Mouse (Mus musculus) MEL-GATA-1-ER (cell line): ENCODE measurements around the gene Mnt.
"Not testable (repeated sequence)": the region's sequence is repeated elsewhere in the genome, so short reads cannot be mapped to it uniquely, and the experiment has no call there.

Source experiments
- DNase-seq: peaks from one replicate; pipeline ENCODE4 v3.0.0-alpha.2; 2012; ENCODE audit warnings: low read depth; ENCODE audit errors: extremely low read depth

Mnt gene

DNA sequence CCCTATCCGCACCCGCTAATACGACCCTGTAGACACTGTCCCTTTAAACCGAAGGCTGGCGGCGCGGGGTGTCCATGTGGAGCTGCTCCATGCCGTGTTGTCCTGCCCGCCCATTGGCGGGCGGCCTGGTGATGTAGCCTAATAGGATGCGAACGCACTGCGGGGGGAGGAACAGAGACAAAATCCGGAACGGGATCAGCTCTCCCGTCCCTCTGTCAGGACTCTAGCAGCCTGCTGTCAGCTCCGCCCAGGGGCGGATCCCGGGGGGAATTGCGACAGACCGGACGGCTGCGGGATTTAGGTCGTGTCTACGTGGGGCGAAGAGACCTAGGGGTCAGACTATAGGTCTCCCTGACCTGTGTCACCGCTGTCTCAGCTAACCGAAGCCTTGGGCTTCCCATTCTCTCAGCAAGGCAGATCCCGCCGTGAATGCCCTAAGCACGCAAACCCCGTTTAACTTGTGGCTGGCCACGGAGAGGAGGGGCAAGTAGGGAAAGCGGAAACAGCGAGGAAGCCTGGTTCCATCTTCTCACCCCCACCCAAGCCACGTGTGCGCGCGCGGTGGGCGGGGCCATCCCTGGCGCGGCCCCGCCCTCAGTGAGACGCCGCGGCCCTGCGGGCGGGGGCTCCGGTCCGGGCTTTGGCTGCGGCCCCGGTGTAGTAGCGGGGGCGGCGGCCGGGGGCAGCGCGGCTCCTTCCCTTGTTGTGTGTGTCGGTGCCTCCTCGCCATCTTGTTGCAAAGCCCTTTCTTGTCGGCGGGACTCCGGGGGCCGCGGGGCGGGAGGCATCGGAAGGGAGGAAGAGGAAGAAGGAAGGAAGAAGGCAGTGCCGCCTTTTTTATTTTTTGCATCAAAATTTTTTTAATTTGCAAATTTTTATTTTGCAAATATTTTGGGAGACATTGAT lies at the start of gene Mnt:
TSS of gene Mnt (plus strand) at position 665 of the 906 bp plus-strand sequence.
- DNase-seq = peak; percentile 97

DNA sequence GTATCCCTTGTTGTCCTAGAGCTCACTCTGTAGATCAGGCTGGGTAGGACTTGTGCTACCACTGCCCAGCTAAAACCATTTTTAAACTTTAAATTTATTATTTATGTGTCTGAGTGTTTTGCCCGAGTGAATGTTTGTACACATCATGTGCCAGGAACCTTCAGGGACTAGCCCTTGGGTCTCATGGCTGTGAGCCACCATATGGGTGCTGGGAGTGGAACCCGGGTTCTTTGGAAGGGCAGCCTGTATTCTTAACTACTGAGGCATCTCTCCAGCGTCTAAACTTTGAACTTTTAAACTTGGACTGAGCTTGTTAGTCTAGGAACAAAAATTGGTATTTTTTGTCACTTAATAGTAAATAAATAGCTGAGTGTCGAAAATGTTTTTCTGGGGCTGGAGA lies 37.8 kb upstream of the Mnt start:
- DNase-seq = no peak

DNA sequence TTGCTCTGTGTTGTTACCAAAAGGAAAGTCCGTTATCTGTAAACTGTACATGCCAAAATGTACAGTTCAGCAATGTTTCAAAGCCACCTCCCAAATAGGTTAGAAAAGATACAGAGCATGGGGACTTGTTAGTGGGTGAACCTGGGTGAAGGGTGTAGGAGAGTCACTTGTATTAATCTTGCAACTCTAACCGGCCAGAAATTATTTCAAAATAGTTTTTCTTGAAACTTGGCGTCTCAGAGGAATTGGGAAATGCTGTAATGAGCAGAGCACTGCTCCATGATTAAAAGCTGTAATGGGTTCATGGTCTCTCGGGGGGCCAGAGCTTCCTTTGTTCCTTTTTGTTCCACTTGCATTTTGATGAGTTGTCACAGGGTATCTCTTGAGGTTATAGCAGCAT lies 30.1 kb upstream of the Mnt start:
- DNase-seq = no peak

DNA sequence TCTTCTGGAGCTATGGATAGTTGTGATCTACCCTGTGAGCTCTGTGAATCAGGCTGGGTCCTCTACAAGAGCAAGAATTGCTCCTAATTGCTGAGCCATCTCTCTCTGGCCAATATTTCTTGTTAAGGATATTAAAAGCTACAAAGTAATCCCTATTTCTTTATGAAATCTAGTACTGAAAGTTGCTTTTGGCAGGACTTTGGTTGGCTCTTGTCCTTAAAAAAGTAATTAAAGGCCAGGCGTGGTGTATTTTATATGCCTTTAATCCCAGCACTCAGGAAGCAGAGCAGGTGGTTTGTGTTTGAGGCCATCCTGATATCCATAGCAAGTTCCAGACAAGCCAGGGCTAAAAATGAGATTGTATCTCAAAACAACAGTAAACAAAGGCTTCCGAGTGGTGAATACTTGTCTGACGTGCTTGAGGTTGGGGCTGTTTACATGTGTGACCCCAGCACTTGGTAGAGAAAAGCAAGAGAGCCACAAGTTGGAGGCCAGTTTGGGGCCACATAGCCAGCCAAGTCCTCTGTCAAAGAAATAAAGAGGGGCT lies 26.6 kb upstream of the Mnt start:
- DNase-seq = no peak

DNA sequence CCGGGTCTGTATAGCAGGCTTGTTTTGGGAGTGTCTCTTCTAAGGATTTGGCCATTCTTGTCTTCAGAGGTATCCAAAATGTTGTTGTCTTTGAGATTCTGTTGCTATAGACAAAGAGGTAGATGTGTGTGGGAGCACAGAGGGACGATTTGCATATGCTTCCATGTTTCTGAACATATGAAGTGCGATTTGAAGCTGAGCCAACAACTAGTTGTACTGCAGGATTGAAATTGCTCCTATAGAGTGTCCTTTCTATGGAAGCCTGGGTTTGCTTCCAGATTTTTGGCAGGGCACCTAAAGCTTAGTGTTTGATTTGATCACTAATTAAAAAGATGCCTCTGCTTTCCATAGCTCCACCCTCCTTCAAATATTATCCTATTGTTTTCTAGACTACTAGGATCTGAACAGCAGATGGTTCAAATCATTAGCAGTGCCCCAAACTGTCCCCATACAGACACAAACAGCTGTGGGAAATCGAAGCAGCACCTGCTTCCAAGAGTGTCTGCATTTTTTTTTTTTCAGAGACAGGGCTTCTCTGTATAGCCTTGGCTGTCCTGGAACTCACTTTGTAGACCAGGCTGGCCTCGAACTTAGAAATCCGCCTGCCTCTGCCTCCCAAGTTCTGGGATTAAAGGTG lies 23.4 kb upstream of the Mnt start:
- no peak for DNase-seq

DNA sequence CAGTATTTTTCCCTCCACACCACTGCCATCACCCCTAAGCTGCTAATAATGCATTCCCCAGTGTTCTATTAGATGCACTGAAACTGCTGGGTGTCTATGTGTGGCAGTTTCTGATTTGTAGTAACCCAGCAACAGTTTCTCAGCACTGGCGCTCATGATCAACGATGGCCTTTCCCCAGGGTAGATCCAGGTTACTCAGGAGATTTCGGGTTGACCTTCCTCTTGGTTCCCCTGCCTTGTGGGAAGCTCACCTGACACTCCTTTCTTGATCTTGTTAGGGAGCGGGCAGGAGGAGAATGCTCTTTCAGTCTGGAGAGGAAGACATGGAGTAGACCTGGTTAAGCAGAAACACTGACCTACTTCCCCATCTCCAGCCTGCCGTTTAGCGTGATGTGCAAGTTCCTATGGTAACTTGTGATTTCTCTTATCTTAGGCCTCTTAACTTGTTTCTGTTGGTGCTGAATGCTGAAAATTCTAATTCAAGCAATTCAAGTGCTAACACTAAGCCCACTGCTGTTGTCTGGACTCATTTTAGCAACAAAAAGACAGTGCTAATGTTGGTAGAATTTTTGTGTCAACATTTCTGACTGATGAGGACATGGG lies 22.4 kb upstream of the Mnt start:
- DNase-seq = no peak

DNA sequence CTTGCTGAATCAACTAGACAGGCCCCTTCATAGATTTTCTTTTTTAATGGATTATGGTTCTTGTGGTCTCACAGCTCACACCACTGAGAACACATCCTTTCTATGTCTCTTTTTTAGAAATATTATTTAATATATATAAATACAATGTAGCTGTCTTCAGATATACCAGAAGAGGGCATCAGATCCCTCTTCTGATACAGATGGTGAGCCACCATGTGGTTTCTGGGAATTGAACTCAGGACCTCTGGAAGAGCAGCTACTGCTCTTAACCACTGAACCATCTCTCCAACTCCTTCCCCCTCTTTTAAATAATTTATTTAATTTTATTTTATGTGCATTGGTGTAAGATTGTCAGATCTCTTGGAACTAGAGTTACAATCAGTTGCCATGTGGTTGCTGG lies 20.6 kb upstream of the Mnt start:
- DNase-seq = no peak

DNA sequence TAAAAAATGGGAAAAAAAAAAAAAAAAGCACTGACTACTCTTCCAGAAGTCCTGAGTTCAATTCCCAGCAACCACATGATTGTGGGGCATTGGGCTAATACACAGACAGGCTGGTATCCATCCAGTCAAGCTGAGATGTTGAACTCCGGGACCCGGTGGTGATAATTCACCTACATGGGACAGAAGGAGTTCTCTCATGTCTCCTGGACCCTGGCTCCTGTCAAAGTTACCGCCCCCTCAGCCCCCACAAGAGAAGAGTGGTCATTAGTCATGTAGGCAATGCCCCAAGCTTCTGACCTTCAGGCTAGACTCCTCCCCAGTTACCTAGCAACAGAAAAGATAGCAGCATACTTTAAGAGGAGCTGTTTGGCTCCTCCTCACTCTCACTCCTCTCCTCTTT lies 19.7 kb upstream of the Mnt start:
- not testable (repeated sequence) for DNase-seq

DNA sequence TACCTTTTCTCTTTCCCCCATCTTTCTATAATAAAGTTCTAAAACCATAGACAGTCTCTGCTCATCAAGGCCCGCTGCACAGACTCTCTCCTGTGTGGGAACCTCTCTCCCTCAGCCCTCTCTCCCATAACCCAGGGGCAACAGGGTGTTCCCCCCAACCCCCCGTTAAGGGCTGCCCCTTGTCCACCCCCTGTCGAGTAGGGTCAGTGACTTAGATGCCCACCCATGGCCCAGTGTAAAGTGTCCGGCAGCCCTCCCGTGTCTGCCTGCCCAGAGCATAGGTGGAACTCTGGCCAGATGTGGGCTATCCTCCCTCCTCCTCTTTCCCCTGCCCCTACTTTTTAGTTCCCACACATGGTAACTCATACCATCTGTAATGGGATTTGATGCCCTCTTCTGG lies 19.2 kb upstream of the Mnt start:
- no peak for DNase-seq

DNA sequence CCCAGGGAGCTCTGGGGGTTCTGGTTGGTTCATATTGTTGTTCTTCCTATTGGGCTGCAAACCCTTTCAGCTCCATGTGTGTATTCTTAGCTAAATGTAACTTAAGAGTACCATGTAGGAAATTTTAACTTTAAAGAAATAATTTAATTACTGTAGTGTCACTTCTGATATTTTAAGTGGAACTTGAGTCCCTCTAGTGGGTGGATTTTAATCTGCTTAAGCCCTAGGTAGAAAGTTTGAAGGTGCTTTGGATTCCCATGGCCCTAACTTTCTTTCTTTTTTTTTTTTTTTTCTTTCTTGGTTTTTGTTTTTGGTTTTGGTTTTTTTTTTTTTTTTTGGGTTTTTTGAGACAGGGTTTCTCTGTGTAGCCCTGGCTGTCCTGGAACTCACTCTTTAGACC lies 14.9 kb upstream of the Mnt start:
- DNase-seq = no peak

DNA sequence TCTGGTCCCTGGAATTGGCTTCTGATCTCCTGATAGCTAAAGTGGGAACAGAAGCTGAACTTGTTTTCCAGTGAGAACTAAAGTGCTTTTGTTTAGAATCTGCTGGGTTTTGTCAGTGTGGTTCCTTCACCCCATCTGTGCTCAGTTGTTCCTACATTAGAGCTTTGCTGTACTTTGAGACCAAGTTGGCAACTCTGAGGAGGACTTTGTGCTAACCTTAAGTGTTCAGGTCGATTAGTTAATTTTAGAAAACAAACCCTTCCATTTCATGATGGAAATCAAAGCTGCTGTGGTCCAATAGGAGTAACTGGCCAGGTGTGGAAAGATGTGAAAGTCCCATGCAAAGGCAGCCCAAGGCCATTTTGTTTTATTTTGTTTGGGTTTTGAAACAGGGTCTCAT lies 9.8 kb upstream of the Mnt start:
- DNase-seq = no peak

DNA sequence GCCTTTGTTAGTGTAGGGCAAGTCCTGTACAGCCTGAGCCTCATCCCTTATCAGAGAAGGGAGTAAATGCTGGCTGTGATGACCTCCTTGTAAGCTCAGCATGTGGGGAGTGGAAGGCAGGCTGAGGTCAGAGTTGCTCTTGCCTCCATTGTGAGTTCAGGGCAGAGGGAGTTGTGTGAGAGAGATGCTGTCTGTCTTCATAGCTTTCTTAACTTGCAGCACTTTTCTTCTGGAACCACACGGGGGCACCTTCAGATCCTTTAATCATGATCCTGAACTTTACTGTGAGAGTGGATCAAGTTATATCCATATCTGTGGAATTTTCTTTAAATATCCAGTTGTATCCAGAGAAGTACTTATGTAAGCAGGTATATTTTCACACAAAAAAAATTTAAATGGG lies 9.3 kb upstream of the Mnt start:
- no peak for DNase-seq

DNA sequence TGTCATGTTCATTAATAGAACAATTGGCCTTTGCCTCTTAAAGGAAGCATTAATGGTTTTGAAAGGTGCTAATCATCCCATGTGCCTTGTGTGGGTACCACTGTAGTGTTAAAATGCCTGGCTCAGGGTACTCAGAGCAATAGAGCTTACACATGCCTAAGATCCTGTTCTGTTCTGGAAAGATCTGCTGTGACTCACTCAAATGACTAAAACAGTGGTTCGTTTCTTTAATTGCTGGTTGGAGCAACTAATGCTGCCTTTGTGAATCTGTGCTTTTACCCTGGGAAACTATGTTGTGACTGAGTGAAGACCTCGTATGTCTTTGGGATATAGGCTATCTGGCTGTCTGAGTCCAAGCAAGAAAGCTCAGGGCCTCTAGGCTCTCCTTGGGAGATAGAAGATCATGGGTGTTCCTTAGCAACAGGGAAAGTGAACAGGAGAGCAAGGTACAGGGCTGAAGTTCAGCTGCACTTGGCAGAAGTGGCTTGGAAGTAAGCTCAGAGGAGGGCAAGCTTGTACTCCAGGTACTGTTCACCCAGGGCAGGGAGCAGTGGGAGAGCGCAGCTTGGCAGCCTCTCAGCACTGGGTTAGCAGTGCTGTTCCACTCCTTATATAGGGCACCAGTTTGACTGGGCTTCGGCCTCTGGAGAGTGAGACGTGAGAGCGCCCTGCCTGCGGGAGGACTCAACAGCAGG lies 7.8 kb upstream of the Mnt start:
- no peak for DNase-seq

DNA sequence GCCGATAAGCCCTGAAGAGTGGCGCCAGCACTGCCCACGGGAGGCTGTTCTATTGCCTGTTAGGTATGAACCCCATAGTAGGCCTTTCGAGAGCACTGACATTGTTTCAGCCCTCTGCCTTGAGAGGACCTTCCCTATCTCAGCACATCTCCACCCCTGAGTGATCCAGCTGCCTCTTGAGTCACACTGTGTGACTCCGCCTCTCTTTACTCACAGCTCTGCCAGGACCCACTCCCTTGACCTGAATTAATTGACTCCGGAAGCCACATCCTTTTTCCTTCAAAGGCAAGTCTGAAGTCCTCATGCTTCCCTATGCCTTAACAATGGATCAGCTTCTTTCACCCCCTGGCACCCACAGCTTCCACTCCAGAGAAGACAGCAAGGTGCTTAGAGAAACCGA lies 4.6 kb upstream of the Mnt start:
- DNase-seq = no peak

DNA sequence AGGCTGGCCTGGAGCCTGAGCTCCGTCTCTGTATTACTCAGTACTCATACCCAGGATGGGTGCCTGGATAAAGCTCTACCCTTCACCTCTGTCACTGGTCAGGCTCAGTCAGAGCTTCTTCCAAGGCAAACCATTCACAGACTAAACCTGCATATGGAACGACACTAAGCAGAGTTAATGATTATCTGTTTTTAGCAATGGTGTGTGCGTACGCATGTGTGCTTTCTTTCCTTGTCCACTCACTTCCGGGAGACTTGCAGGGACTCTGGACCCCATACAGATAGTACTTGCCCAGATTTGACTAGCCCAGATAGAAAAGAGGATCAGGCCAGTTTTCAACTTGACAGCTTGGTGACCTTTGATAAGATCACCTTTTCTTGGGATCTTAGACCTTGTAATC lies 4.0 kb upstream of the Mnt start:
- DNase-seq = no peak

DNA sequence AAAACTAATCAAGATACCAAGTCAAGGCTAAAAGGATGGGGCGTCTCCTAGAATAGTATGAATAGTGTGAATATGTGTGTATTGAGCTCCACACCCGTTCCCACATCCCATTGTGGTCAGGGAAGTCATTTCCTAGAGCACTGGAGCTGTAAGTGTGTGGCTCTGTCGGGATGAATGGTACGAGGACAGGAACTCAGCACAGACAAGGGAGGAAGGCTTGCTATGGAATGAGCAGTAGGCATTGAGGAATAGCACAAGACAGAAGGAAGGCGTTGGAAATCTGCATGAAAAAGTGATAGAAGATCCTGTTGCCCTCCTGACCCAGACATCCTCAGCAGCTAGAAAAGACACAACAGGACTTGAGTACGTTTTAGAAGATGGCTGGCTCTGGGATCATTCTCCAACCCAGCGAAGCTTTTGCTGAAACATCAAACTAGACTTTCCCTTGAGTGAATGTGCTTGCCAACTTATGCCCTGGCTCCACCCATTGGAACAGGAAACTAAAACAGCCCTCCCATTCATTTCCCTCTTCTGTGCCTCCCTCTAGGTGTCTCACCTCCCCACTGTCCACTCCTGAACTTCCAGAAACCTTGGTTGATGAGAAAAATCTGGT lies 2.8 kb upstream of the Mnt start:
- no peak for DNase-seq

DNA sequence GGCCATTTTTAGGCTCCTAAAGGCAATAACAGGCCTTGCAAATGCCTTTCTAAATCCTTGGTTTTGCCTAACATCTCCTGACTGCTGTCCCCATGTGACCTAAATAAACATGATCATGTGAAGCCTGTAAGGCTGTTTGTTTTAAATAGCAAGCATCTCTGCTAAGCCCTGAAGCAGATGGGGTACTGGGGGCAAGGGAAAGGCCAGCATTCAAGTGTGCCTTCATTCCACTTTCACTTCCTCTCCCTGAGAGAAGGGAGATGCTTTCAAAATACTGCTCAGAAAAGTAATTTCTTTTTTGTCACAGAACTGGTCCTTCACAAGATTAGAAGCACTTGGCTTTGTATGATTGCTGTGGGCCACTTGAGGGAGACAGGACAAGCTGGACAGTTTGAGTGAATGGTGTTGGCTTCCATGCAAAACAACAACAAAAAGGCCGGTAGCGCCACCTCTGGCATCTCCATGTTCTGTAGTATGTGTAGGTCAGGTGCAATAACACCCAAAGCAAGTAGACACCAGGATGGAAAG lies 2.3 kb upstream of the Mnt start:
- DNase-seq = no peak

DNA sequence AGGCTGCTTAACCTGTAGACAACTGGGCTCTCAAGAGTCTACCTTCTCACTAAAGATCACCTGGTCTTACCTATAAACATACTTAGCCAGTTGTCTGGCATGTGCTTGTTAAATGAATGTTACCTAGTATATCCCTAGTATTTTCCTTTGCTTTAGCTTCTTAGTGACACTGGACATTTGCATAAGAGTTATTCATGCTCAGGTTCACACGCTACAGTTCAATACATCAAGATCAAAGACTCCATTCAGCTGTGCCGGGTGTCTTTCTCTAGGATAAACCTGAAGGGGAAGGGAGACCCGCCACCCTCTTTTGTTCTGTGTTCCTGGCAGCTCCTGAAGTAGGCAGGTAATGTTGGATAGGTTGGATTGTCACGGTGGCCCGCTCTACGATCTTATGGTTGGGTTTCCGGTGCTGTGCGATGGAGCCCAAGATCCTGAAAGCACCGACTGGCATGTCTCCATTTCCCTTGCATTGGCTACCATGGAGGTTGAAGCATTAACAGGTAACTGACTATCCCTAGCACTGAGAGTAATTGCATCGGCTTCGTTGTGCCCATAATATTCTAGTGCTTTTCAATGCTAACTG lies 1.7 kb upstream of the Mnt start:
- DNase-seq = no peak

DNA sequence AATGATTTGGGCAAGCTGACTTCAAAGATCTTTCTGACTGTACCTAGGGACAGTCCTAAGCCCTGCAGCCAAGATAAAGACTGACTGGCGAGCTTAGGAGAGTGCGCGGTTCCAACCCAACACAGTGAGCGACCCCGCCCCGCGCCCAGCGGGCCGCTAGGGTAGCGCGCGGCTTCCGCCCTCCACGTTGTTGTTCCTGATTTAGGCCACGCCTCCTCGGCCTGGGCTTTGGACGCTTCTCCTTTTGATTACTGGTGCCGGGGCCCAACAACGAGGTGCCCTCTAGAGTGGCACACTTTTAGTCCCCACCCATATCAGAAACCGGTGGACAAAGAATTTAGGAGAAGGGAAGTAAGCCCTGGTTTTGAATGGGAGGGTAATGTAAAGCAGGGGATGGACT lies 908 bp upstream of the Mnt start:
- peak; percentile 83 for DNase-seq

DNA sequence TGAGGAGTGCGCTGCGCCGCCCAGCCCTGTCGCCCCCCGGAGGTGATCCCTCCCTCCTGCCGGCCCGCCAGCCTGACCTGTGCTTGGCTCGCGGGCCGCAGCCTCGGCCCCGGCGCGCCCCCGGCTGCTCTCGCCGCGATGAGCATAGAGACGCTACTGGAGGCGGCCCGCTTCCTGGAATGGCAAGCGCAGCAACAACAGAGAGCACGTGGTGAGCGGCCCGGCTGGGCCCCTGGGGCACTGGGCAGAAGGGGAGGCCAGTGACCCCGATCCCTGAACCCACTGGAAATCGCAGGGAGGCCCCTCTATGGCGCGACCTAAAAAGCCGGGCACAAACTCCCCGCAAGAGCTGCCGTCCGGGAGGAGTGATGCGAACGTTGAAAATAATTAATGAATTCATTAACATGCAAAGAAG lies 478 bp downstream of the Mnt start:
- DNase-seq = no peak
